Comparison of ENCODE assay signal across 8 mouse cellular contexts in the genomic region with DNA sequence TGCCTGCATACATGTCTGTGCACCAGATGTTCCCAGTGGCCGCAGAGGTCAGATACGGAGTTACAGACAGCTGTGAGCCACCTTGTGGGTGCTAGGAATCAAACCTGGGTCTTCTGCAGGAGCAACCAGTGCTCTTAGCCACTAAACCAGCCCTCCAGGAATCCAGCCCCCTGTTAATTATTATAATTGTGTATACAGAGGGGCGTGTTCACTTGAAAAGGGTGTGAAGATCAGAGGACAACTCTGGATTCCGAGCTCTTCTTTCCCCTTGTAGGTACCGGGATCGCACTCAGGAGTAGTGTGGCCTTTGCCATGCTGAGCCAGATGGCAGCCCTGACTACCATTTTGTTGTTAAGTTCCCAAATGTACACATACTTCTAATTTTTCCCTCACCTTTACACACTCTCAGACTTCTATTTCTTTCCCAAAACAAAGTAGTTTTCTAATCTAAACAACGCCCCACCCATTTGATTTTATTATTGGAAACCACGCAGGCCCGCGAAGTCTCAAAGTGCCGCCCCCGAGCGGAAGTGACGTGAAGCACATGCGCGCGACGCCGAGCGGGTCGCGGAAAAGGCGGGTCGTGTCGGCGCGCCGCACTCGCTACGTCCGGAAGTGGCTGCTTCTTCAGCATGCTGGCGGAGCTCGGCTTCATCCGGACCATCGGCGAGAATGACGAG. TPM values are rescaled to one million over a fixed set of nuclear protein-coding genes. Genes with fewer than 3 reads are reported as not detected.
DNase-seq lines count a peak whose midpoint lies in the region; ATAC-seq and TF ChIP-seq lines count a peak whose summit lies in the region.

A gene (plus strand): TSS at position 492 of the 680 bp plus-strand sequence.

- peak within 1 kb of the TSS; percentile 87 for H3K9ac ChIP-seq in embryonic facial prominence, embryonic 15.5 days
- peak within 1 kb of the TSS; percentile 75 for H3K9ac ChIP-seq in limb, embryonic 14.5 days (ENCODE audit: low read depth, low read length, severe bottlenecking)
- peak within 1 kb of the TSS; percentile 86 for H3K9ac ChIP-seq in midbrain, postnatal 0 days (replicated peaks; ENCODE audit: low read length, poor library complexity, severe bottlenecking)

- H3K9me3 ChIP-seq in embryonic facial prominence, embryonic 15.5 days (replicated peaks): no peaks in the 10 kb centered on the region
- H3K9me3 ChIP-seq in limb, embryonic 14.5 days (ENCODE audit: control insufficient read depth, low read length): no peaks in the 10 kb centered on the region
- H3K9me3 ChIP-seq in midbrain, postnatal 0 days (ENCODE audit: low read length): no peaks in the 10 kb centered on the region

- no peak; the same call in 1 of the 2 replicates for TF ChIP-seq POLR2A in bone marrow, adult 2 months (IDR thresholded peaks at IDR 0.05; ENCODE audit: borderline replicate concordance, control insufficient read depth, low read depth, low read length)
- TF ChIP-seq POLR2A in limb, embryonic 14.5 days (IDR thresholded peaks at IDR 0.05; ENCODE audit: borderline replicate concordance, extremely low read depth, insufficient read depth, insufficient read length): 0 out of 2 replicates have a peak, but pooled peaks have one; percentile 27

- H3K4me1 ChIP-seq in bone marrow, adult 2 months (ENCODE audit: control insufficient read depth, insufficient read depth, low read length): peaks cover 2% of the 10 kb centered on the region
- peaks cover 19% of the 10 kb centered on the region for H3K4me1 ChIP-seq in embryonic facial prominence, embryonic 15.5 days
- peaks cover 10% of the 10 kb centered on the region for H3K4me1 ChIP-seq in limb, embryonic 14.5 days (ENCODE audit: control insufficient read depth, insufficient read depth, low read length)
- peaks cover 9% of the 10 kb centered on the region; the same call in 1 of the 2 replicates for H3K4me1 ChIP-seq in midbrain, postnatal 0 days (ENCODE audit: insufficient read depth, low read length)

- H3K27ac ChIP-seq in bone marrow, adult 2 months (ENCODE audit: control insufficient read depth, insufficient read depth, low read depth, low read length, poor library complexity): peak within 1 kb of the TSS; percentile 45
- H3K27ac ChIP-seq in embryonic facial prominence, embryonic 15.5 days (replicated peaks): peak within 1 kb of the TSS; percentile 81
- peak within 1 kb of the TSS; percentile 85 for H3K27ac ChIP-seq in limb, embryonic 14.5 days (replicated peaks; ENCODE audit: low read depth, low read length)
- H3K27ac ChIP-seq in midbrain, postnatal 0 days (ENCODE audit: low read depth, low read length): peak within 1 kb of the TSS; percentile 77

- peaks cover 22% of the 10 kb centered on the region for H3K36me3 ChIP-seq in embryonic facial prominence, embryonic 15.5 days
- peaks cover 23% of the 10 kb centered on the region for H3K36me3 ChIP-seq in limb, embryonic 14.5 days (ENCODE audit: control insufficient read depth, insufficient read depth, low read length)
- peaks cover 14% of the 10 kb centered on the region for H3K36me3 ChIP-seq in midbrain, postnatal 0 days (ENCODE audit: insufficient read depth, low read length)

- no peak for TF ChIP-seq CTCF in bone marrow, adult 2 months (IDR thresholded peaks at IDR 0.05; ENCODE audit: control insufficient read depth, insufficient read depth, low read length)
- TF ChIP-seq CTCF in midbrain, postnatal 0 days (IDR thresholded peaks at IDR 0.05): peak; percentile 6; the same call in 1 of the 2 replicates

- peak within 1 kb of the TSS; percentile 94 for H3K4me3 ChIP-seq in bone marrow, adult 2 months (replicated peaks; ENCODE audit: control insufficient read depth, low read depth, low read length)
- peak within 1 kb of the TSS; percentile 82 for H3K4me3 ChIP-seq in embryonic facial prominence, embryonic 15.5 days (replicated peaks)
- H3K4me3 ChIP-seq in limb, embryonic 14.5 days (replicated peaks; ENCODE audit: low read length): peak within 1 kb of the TSS; percentile 92
- H3K4me3 ChIP-seq in midbrain, postnatal 0 days (ENCODE audit: low read depth, low read length): peak within 1 kb of the TSS; percentile 88

- 1% methylated on average over 37 of the region's 37 CpGs for WGBS in bone marrow, adult 2 months
- WGBS in embryonic facial prominence, embryonic 15.5 days: 1% methylated on average over 37 of the region's 37 CpGs
- 1% methylated on average over 37 of the region's 37 CpGs for WGBS in limb, embryonic 14.5 days
- WGBS in midbrain, postnatal 0 days: 2% methylated on average over 37 of the region's 37 CpGs

- peak within 1 kb of the TSS; percentile 95 for H3K4me2 ChIP-seq in embryonic facial prominence, embryonic 15.5 days (replicated peaks)
- peak within 1 kb of the TSS; percentile 92 for H3K4me2 ChIP-seq in limb, embryonic 14.5 days (replicated peaks; ENCODE audit: low read depth, low read length, severe bottlenecking)
- peak within 1 kb of the TSS; percentile 94 for H3K4me2 ChIP-seq in midbrain, postnatal 0 days (ENCODE audit: low read depth, low read length, poor library complexity, severe bottlenecking)

- DNase-seq in 416B (ENCODE audit: low read depth): peak; percentile 93
- peak; percentile 93 for DNase-seq in heart, adult 8-10 months (ENCODE audit: low spot score)
- peak; percentile 93 for DNase-seq in kidney, adult 9 months
- peak; percentile 92 for DNase-seq in limb, embryonic 14.5 days (ENCODE audit: low spot score)
- DNase-seq in midbrain, postnatal 0 days (ENCODE audit: low spot score): peak; percentile 93
- DNase-seq in spleen, postnatal 14 days (ENCODE audit: low spot score in 2 of 2): peak; percentile 85 to 91

- no peaks in the 10 kb centered on the region for H3K27me3 ChIP-seq in embryonic facial prominence, embryonic 15.5 days
- no peaks in the 10 kb centered on the region for H3K27me3 ChIP-seq in limb, embryonic 14.5 days (ENCODE audit: control insufficient read depth, insufficient read depth, low read length)
- no peaks in the 10 kb centered on the region for H3K27me3 ChIP-seq in midbrain, postnatal 0 days (ENCODE audit: insufficient read depth, low read length)

- peak; percentile 89 for ATAC-seq in embryonic facial prominence, embryonic 15.5 days (ENCODE audit: insufficient number of reproducible peaks, low FRiP score, low TSS enrichment, low read depth)
- ATAC-seq in limb, embryonic 14.5 days (ENCODE audit: low FRiP score, low read depth): peak; percentile 90
- ATAC-seq in midbrain, postnatal 0 days (ENCODE audit: low FRiP score): peak; percentile 89

RNA-seq across cellular contexts. Expression of the gene that starts here (rescaled TPM):
- polyA plus RNA-seq in bone marrow, adult 2 months (2011; ENCODE audit: insufficient read depth, insufficient read length, low replicate concordance, missing spikeins): 42.2 and 54.4 TPM in 2 replicates
- polyA plus RNA-seq in embryonic facial prominence, embryonic 15.5 days (2015; fragmentation: Nextera tagmentation; extraction: Ambion mirVana): 44.3 and 47.6 TPM in 2 replicates
- total RNA-seq in heart, adult 8-10 months (2022): 10 to 100 TPM in 3 of 4 experiments, 1 to 10 TPM in 1; 9.0 to 12.3 (median 10.7) TPM
- polyA plus RNA-seq in limb, embryonic 14.5 days (2012; rRNA removed): 45.2 and 50.2 TPM in 2 replicates
- 36.5 and 39.2 TPM in 2 replicates for polyA plus RNA-seq in limb, embryonic 14.5 days (2014; fragmentation: Nextera tagmentation; extraction: Ambion mirVana)
- 29.5 and 34.0 TPM in 2 replicates for total RNA-seq in midbrain, postnatal 0 days (2014; rRNA removed)
- polyA plus RNA-seq in midbrain, postnatal 0 days (2015; fragmentation: Nextera tagmentation; extraction: Ambion mirVana): 38.2 and 38.6 TPM in 2 replicates

Comparison
In these comparisons a context has a peak if more than half of its experiments do, and no peak if none do; other contexts are left out.
1. Peak in every context shown above with its lines: DNase-seq, ATAC-seq, H3K4me3 ChIP-seq and H3K27ac ChIP-seq.